Mouse (Mus musculus): ENCODE data around the gene Cstad. TPM values are rescaled to one million over a fixed set of nuclear protein-coding genes. Genes with fewer than 3 reads are reported as not detected.
A peak's percentile ranks its signal among the peaks of the same experiment; 100 is the strongest.

Gene Cstad
- polyA plus RNA-seq, 1 experiment, result 0.94 TPM

DNA sequence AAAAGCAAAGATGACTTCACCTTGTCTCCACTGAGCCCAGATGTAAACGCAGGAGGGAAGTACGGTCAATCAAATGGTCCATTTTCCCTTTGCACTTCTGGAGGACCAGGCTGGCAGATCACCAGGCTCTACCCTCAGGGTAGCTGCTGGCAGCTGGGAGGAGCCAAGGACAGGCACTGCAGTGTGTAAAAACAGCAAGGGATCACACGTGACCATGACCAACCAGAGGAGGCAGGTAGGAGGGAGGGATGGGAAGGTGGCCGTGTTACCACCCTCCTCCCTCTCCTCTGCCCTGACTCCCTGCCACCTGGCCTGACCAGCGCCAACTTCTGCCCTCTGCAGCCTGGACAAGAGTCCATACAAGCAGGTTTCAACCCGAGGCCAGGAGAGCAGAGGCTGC is 59.7 kb downstream of the Cstad start:
- Histone ChIP-seq H3K4me3 (ENCODE audit: low read depth, low read length) (no peak overlapping the region), H3K9me3 (replicated peaks; ENCODE audit: control insufficient read depth, insufficient read depth, low read length, poor library complexity, severe bottlenecking) (no peaks in the 10 kb centered on the region), H3K9ac (ENCODE audit: low read depth, poor library complexity, severe bottlenecking) (no peak overlapping the region), H3K36me3 (ENCODE audit: control insufficient read depth, insufficient read depth, low read length, poor library complexity, severe bottlenecking) (no peaks in the 10 kb centered on the region), H3K27ac (ENCODE audit: insufficient read depth, low read length) (no peak overlapping the region), H3K4me1 (ENCODE audit: control insufficient read depth, insufficient read depth, low read length) (peaks cover 5% of the 10 kb centered on the region), H3K27me3 (ENCODE audit: control insufficient read depth, insufficient read depth, low read length, poor library complexity, severe bottlenecking) (no peaks in the 10 kb centered on the region)
- TF ChIP-seq CTCF (IDR thresholded peaks at IDR 0.05; ENCODE audit: low read depth, low read length), result no peak
- TF ChIP-seq EP300 (IDR thresholded peaks at IDR 0.05; ENCODE audit: insufficient read depth, low read depth, low read length), result no peak
- TF ChIP-seq POLR2A (IDR thresholded peaks at IDR 0.05; ENCODE audit: insufficient read depth, low read length), result no peak

DNA sequence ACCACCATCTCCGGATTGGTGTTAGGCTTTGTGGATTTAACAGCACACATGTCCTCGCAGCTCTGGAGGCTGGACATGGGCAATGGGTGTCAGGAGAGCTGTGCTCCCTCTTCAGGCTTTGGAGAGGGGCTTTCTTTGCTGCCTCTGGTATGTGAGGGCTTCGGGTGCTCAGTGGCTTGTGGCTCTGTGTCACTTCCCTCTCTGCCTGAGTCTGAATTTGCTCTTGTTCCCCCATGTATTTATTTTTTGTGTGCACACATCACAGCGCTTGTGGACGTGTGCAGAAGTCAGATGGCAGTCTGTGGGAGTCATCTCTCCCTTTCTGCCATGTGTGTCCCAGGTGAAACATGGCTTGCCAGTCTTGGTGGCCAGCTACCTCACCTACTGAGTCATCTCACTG is 60.9 kb downstream of the Cstad start:
- Histone ChIP-seq H3K27me3 (ENCODE audit: control insufficient read depth, insufficient read depth, low read length, poor library complexity, severe bottlenecking) (no peaks in the 10 kb centered on the region), H3K4me1 (ENCODE audit: control insufficient read depth, insufficient read depth, low read length) (peaks cover 7% of the 10 kb centered on the region), H3K36me3 (ENCODE audit: control insufficient read depth, insufficient read depth, low read length, poor library complexity, severe bottlenecking) (no peaks in the 10 kb centered on the region), H3K9ac (ENCODE audit: low read depth, poor library complexity, severe bottlenecking) (no peak overlapping the region), H3K27ac (ENCODE audit: insufficient read depth, low read length) (no peak overlapping the region), H3K4me3 (ENCODE audit: low read depth, low read length) (no peak overlapping the region), H3K9me3 (replicated peaks; ENCODE audit: control insufficient read depth, insufficient read depth, low read length, poor library complexity, severe bottlenecking) (no peaks in the 10 kb centered on the region)
- TF ChIP-seq POLR2A (IDR thresholded peaks at IDR 0.05; ENCODE audit: insufficient read depth, low read length) (no peak), EP300 (IDR thresholded peaks at IDR 0.05; ENCODE audit: insufficient read depth, low read depth, low read length) (no peak), CTCF (IDR thresholded peaks at IDR 0.05; ENCODE audit: low read depth, low read length) (no peak)

- Histone ChIP-seq H3K27me3 (ENCODE audit: control insufficient read depth, insufficient read depth, low read length, poor library complexity, severe bottlenecking) (no peaks in the 10 kb centered on the region), H3K9ac (ENCODE audit: low read depth, poor library complexity, severe bottlenecking) (no peak overlapping the region), H3K9me3 (replicated peaks; ENCODE audit: control insufficient read depth, insufficient read depth, low read length, poor library complexity, severe bottlenecking) (no peaks in the 10 kb centered on the region), H3K4me1 (ENCODE audit: control insufficient read depth, insufficient read depth, low read length) (peaks cover 7% of the 10 kb centered on the region), H3K36me3 (ENCODE audit: control insufficient read depth, insufficient read depth, low read length, poor library complexity, severe bottlenecking) (no peaks in the 10 kb centered on the region), H3K4me3 (ENCODE audit: low read depth, low read length) (no peak overlapping the region), H3K27ac (ENCODE audit: insufficient read depth, low read length) (no peak overlapping the region)
- TF ChIP-seq EP300 (IDR thresholded peaks at IDR 0.05; ENCODE audit: insufficient read depth, low read depth, low read length) (no peak), POLR2A (IDR thresholded peaks at IDR 0.05; ENCODE audit: insufficient read depth, low read length) (no peak), CTCF (IDR thresholded peaks at IDR 0.05; ENCODE audit: low read depth, low read length) (no peak)
These were observed 62.1 kb downstream of the Cstad start for GRCm38 (mm10) chr2:30656711-30657555.

GRCm38 (mm10) chr2:30657674-30658479 is 63.0 kb downstream of the Cstad start:
- no peak for TF ChIP-seq POLR2A (IDR thresholded peaks at IDR 0.05; ENCODE audit: insufficient read depth, low read length)
- 0 out of 2 replicates have a peak, but pooled peaks have one; percentile 12 for TF ChIP-seq EP300 (IDR thresholded peaks at IDR 0.05; ENCODE audit: insufficient read depth, low read depth, low read length)
- H3K36me3 ChIP-seq (ENCODE audit: control insufficient read depth, insufficient read depth, low read length, poor library complexity, severe bottlenecking), result no peaks in the 10 kb centered on the region
- H3K9me3 ChIP-seq (replicated peaks; ENCODE audit: control insufficient read depth, insufficient read depth, low read length, poor library complexity, severe bottlenecking), result no peaks in the 10 kb centered on the region
- H3K4me1 ChIP-seq (ENCODE audit: control insufficient read depth, insufficient read depth, low read length), result peaks cover 4% of the 10 kb centered on the region
- H3K27me3 ChIP-seq (ENCODE audit: control insufficient read depth, insufficient read depth, low read length, poor library complexity, severe bottlenecking), result no peaks in the 10 kb centered on the region
- H3K9ac ChIP-seq (ENCODE audit: low read depth, poor library complexity, severe bottlenecking), result peak overlapping the region; percentile 34
- peak overlapping the region; percentile 18; the same call in 1 of the 2 replicates for H3K27ac ChIP-seq (ENCODE audit: insufficient read depth, low read length)
- peak overlapping the region; percentile 40 for H3K4me3 ChIP-seq (ENCODE audit: low read depth, low read length)

DNA sequence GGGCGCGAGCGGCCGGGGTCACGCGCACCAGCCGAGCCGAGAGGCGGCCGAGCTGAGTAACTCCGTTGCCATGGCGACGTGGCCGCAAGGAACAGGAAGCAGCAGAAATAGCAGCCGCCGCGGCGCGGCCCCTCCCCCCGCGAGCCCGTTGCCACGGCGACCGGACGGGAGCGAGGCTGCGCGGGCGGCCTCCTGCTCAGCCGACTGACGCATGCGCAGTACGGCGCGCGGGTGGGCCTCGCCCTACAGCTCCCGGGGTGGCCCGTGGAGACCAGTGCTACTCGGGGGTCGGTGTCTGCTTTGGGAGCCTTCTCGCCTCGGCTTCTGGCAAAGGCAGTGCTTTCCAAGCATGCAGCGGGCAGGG is 63.6 kb downstream of the Cstad start:
- Histone ChIP-seq H3K27me3 (ENCODE audit: control insufficient read depth, insufficient read depth, low read length, poor library complexity, severe bottlenecking) (no peaks in the 10 kb centered on the region), H3K36me3 (ENCODE audit: control insufficient read depth, insufficient read depth, low read length, poor library complexity, severe bottlenecking) (no peaks in the 10 kb centered on the region), H3K4me3 (ENCODE audit: low read depth, low read length) (peak overlapping the region; percentile 48), H3K4me1 (ENCODE audit: control insufficient read depth, insufficient read depth, low read length) (peaks cover 3% of the 10 kb centered on the region), H3K27ac (ENCODE audit: insufficient read depth, low read length) (no peak overlapping the region), H3K9me3 (replicated peaks; ENCODE audit: control insufficient read depth, insufficient read depth, low read length, poor library complexity, severe bottlenecking) (no peaks in the 10 kb centered on the region), H3K9ac (ENCODE audit: low read depth, poor library complexity, severe bottlenecking) (peak overlapping the region; percentile 35)
- TF ChIP-seq EP300 (IDR thresholded peaks at IDR 0.05; ENCODE audit: insufficient read depth, low read depth, low read length), result 0 out of 2 replicates have a peak, but pooled peaks have one; percentile 72
- TF ChIP-seq POLR2A (IDR thresholded peaks at IDR 0.05; ENCODE audit: insufficient read depth, low read length), result no peak
- TF ChIP-seq CTCF (IDR thresholded peaks at IDR 0.05; ENCODE audit: low read depth, low read length), result no peak

Other genes with a start within 250 kb of the Cstad start
- 30.8 and 32.5 TPM in 2 replicates for gene Sh3glb2, start 235.7 kb upstream of the Cstad start, polyA plus RNA-seq (2011; ENCODE audit: insufficient read depth, insufficient read length, low read depth, missing spikeins)
- 16.6 and 18.6 TPM in 2 replicates for gene Miga2, start 230.8 kb upstream of the Cstad start, polyA plus RNA-seq (2011; ENCODE audit: insufficient read depth, insufficient read length, low read depth, missing spikeins)
- gene Dolpp1, start 202.8 kb upstream of the Cstad start, polyA plus RNA-seq (2011; ENCODE audit: insufficient read depth, insufficient read length, low read depth, missing spikeins), result 42.3 and 44.3 TPM in 2 replicates
- 8.9 and 12.3 TPM in 2 replicates for gene Crat, start 179.2 kb upstream of the Cstad start, polyA plus RNA-seq (2011; ENCODE audit: insufficient read depth, insufficient read length, low read depth, missing spikeins)
- gene Ptpa, start 179.0 kb upstream of the Cstad start, polyA plus RNA-seq (2011; ENCODE audit: insufficient read depth, insufficient read length, low read depth, missing spikeins), result 83.1 and 91.6 TPM in 2 replicates
- gene Ier5l, start 120.8 kb upstream of the Cstad start, polyA plus RNA-seq (2011; ENCODE audit: insufficient read depth, insufficient read length, low read depth, missing spikeins), result 5.3 and 6.2 TPM in 2 replicates
- gene 1700001O22Rik, start 208.6 kb downstream of the Cstad start, polyA plus RNA-seq (2011; ENCODE audit: insufficient read depth, insufficient read length, low read depth, missing spikeins), result 2.2 and 2.4 TPM in 2 replicates
- 42.6 and 46.3 TPM in 2 replicates for gene Ntmt1, start 212.8 kb downstream of the Cstad start, polyA plus RNA-seq (2011; ENCODE audit: insufficient read depth, insufficient read length, low read depth, missing spikeins)
- gene Asb6, start 235.3 kb downstream of the Cstad start, polyA plus RNA-seq (2011; ENCODE audit: insufficient read depth, insufficient read length, low read depth, missing spikeins), result 18.4 and 19.9 TPM in 2 replicates
- gene Prrx2, start 239.9 kb downstream of the Cstad start, polyA plus RNA-seq (2011; ENCODE audit: insufficient read depth, insufficient read length, low read depth, missing spikeins), result 6.5 and 6.9 TPM in 2 replicates

All from ES-Bruce4 (cell line).